Mouse (Mus musculus): ENCODE results near the gene Tbc1d24.

The Tbc1d24 gene

GRCm38 (mm10) chr17:24205284-24205888, at the start of gene Tbc1d24:
Tbc1d24 (minus strand) TSS chr17:24205562.
- DNase-seq (ENCODE audit: extremely low spot score): peak; percentile 94

DNA sequence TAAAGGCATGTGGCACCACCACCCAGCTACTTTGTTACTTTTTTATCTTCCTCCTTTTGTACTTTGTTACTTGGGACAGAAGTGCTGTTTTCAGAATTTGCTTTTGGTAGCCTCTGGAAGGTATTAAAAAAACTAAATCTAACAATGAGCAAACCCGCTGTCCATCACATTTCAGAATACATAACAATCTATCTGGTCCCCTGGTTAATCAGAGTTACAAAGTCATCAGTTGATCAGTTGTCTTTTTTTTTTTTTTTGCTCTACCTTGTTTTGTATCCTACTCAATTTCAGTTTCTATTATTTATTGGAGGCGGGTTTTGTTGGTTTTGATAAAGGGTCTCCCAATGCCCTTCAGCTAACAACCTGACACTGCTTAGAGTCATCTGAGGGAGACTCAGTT, 47.0 kb upstream of the Tbc1d24 start:
- no peak for DNase-seq (ENCODE audit: extremely low spot score)

DNA sequence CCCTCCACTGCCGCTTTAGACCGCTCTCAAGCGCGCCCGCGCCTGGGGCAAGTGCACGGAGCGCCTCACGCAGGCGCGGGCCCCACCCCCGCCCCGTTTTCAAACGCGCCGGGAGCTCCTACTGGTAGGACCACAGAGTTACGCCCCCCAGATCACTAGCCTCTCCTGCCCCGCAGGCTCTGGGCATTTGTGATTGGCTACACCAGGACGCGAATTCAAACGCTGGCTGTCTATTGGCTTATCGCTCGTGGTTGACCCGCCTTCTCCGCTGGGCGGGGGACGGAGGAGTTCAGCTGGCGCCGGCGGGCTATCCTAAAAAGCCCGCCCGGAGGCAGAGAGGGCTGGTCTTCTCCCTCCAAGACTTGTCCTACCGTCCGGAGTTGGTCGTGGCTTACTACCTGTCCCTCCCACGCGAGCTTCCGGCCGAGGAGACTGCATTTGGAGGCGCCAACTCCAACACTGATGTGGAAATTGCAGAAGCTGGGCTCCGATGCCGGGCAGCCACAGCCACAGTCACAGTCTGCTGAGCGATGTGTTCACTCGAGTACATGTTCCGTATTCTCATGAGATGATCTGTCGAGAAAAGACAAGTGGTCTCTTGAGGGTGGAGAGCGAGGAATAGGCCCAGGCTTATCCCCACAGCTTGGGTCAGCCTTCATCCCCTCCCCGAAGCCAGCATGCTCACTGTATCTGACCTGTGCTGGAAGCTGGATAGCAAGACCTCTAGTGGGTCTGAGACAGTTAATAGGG, 46.1 kb upstream of the Tbc1d24 start, which contains the start of gene Ccnf:
Ccnf (minus strand) TSS at position 165 of the 750 bp plus-strand sequence.
- DNase-seq (ENCODE audit: extremely low spot score): peak; percentile 98

DNA sequence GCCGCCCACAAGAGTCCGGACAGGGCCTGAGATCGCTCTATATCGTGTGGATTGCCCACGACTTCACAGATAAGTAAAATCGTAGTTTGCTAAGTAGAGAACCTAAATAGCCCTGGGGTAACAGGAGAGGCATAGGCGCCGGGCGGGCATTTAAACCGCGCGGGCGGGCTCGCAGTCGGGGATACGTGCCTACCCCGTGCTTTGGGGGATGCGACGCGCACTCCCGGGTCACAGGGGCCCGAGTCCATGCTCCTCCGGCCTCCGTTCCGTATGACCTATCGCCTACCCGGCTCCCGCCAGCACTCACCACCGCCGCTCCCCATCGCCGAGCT, 45.6 kb upstream of the Tbc1d24 start:
- DNase-seq (ENCODE audit: extremely low spot score): no peak

GRCm38 (mm10) chr17:24248641-24249040, 43.3 kb upstream of the Tbc1d24 start:
- no peak for DNase-seq (ENCODE audit: extremely low spot score)

GRCm38 (mm10) chr17:24244061-24244460, 38.7 kb upstream of the Tbc1d24 start:
- no peak for DNase-seq (ENCODE audit: extremely low spot score)

DNA sequence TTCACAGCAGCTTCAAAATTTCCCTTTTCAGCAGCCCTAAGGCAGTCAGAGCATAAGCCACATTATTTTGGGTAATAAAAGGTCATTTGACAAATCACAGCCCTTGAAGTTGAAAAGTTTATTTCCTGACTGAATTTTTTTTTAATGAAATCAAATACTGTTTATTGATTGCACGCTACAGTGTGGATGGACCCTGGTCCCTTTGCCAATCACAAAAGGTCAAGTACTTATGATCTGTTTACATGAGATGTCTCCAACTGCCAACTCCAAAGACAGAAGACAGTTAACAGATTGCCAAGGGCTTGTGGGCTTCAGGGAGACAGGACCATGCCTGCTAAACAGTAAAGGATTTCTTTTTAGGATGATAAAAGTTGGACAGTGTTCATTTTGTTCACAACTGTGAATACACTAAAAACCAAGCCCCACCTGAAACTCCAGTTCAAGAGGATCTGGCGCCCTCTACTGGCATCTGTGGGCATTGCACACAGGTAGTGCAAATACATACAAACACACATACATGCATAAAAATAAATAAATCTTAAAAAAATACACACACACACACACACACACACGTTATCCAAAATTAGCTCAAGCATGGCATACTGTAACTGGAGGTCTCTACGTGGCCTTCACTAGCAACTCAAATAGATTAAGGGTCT, 38.1 kb upstream of the Tbc1d24 start:
- DNase-seq (ENCODE audit: extremely low spot score): peak; percentile 27

GRCm38 (mm10) chr17:24236921-24237320, 31.6 kb upstream of the Tbc1d24 start:
- no peak for DNase-seq (ENCODE audit: extremely low spot score)

GRCm38 (mm10) chr17:24236479-24236878, 31.1 kb upstream of the Tbc1d24 start:
- DNase-seq (ENCODE audit: extremely low spot score): no peak

DNA sequence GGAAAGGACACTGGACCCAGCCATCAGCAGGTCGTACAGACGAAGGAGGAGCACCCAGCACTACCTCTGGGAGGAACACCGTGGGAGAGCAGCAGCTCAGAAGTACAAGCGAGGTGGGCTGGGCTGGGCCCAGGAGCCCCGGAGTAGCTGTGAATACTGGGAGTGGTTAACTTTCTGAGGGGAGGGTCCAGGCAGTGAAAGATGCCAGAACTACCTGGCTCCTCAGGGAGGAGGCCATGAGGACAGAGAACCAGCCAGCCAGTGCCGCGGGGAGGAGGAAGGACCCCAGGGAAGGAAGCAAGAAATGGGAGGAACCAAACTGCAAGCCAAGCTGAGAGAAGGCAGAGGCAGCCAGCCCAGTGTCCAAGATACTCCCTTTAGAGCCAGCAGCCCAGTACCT, 22.6 kb upstream of the Tbc1d24 start:
- no peak for DNase-seq (ENCODE audit: extremely low spot score)

- DNase-seq (ENCODE audit: extremely low spot score): no peak
Measured at GRCm38 (mm10) chr17:24226721-24227120, 21.4 kb upstream of the Tbc1d24 start.

DNA sequence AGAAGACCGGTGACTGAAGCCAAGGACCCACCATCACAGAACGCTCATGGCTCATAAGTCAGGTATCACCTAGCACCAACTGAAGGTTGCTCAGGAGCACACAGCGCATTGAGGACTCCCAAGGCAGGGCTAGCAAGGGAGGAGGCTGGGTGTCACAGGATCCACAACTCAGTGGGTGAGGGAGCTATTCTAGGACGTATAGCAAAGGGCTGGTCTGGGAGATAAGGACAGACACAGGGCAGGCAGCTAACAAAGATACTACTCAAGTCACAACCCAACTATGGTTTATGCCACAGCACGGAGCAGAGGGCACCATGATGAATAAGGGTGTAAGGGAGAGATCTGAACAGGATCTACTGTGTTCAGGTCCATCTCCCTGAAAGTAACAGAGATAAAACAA, 20.5 kb upstream of the Tbc1d24 start:
- DNase-seq (ENCODE audit: extremely low spot score): no peak

DNA sequence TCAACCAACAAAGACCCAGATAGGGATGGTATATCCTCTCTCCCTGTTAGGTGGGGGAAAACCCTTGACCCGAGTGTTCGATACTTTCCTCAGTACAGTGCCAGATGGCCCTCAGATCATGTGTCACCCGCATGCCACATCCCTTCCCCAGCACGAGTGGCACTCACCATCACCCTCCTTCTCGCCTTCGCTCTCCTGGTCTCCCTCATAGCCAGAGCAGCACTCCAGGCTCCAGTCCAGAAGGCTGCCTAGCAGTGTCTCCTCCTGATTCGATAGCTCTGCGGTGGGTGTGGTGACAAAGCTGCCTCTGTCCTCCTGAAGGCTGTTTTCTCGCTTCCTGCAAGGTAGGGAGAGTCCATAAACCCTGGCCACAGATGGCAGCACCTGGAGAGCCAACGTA, 19.4 kb upstream of the Tbc1d24 start:
- DNase-seq (ENCODE audit: extremely low spot score): no peak

- no peak for DNase-seq (ENCODE audit: extremely low spot score)
Measured at GRCm38 (mm10) chr17:24223513-24223912, 18.2 kb upstream of the Tbc1d24 start.

GRCm38 (mm10) chr17:24222653-24223052, 17.3 kb upstream of the Tbc1d24 start:
- no peak for DNase-seq (ENCODE audit: extremely low spot score)

DNA sequence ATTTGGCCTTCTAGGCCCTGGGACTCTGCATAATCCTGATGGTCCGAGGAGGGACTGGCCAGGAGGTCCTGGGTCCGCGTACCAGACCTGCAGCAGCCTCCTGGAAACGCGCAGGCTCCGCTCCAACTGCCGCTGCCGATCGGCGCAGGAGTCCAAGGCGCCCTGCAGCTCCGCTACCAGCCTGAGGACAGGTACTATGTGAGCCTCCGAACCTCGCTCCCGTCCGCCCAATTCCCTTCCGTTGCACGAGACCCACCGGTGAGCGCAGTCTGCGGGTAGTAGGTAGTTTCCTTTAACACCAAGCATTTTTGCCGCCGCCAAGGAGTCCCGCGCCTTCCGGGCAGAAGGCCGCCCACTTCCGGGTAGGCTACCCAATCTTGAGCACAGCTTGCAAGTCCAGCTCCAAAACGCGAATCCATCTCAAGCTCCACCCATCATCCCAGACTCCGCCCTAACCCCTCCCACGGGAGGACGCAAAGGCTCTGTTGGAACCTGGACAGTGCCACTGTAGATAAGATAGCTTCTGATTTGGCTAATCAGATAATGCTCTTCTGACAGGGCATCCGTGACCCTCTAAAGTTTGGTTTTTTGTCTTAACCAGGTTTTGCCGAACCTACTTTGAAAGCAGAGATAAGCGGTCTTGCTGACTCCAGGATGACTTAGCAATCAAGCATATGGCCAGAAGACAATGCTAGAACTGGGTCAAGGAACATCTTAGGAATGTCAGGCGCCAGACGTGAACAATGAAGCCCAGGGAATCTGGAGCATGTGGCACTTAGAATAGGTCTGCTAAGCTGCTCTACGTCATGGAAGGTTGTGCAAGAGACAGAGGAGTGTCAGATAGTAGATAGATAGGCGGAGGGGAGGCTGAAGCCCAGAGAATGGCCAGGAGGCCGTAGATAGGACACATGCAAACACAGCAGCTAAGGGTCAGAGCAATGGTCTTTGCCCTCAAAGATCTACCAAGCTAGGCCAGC, 15.4 kb upstream of the Tbc1d24 start, which contains the start of gene Tedc2:
Tedc2 (minus strand) TSS at position 417 of the 977 bp plus-strand sequence.
- peak; percentile 95 for DNase-seq (ENCODE audit: extremely low spot score)

DNA sequence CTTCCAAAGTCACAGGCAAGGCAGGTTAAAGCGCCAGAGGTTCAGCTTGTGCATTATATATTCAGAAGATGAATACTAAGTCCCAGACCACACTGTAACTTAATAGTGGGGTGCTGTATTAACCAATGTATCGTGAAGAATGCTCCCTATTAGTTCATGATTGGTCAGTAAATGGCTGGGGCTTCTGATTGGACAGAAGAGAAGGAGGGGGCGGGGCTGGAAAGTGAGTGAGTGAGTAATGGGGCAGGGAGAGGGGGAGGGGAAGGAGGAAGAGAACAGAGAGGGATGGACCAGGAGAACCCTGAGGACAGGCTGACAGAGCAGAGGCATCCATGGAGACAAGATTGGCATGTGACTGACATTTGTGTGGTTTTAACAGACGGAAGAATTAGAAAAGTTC, 11.5 kb upstream of the Tbc1d24 start:
- peak; percentile 21 for DNase-seq (ENCODE audit: extremely low spot score)

DNA sequence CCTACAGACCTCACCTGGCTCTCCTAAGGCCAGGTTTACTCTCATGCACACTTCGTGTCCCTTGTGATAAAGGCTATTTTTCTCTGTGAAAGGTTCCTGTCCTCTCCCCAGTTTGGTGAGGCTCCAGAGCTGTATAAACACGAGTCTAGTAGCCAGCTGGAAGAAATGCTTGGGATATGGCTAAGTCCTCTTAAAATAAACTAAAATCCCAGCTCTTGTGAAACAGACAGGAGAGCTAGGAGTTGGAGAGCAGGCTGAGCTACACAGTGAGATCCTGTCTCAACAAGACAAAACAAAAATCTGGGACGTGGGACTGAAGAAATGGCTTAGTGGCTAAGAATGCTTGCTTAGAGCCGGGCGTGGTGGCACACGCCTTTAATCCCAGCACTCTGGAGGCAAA, 7.8 kb upstream of the Tbc1d24 start:
- no peak for DNase-seq (ENCODE audit: extremely low spot score)

DNA sequence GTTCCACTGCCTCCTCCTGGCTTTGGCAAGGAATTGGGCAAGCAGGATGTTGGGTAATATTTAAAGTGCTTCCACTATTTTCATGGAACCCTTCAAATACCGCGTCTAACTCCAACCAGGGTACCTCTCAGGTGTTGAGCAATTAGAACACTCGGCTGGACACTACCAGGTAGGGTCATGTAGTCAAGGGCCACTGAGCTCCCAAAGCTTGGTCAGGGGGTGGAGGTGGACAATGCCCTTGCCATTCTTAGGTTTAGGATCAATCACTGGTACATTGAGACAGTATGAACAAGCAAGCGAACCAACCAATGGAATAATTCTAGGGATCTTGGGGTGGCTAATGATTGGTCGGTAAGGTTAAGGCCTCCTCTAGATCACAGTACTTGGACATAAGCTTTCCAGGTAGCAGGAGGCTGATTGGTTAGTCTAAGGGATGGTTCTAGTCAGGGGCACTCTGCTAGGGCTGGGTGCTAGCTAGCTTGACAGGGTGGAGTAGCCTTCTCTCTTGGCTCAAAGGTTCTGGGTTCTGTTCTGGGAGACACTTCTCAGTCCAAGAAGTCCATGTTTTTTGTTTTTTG, 7.2 kb upstream of the Tbc1d24 start:
- no peak for DNase-seq (ENCODE audit: extremely low spot score)

- DNase-seq (ENCODE audit: extremely low spot score): peak; percentile 75
Measured at GRCm38 (mm10) chr17:24211631-24212440, 6.5 kb upstream of the Tbc1d24 start.

DNA sequence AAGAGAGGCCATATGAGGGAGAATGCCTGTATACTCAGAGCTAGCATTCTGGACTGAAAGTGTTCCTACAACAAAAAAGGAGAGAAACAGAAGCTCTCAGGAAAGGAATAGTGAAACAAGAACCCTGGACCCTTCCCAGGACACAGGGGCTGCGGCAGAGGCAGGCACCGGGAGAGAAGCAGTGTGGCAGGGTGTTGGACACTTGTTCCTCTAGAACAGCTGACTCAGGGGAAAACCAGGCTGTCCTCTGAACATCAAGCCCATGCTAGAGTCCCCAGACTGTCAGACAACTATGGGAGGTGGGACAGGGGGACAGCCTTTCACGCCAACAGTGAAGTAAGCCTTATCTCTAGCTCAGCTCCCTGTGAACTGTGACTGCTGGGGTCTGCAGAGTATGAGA, 5.2 kb upstream of the Tbc1d24 start:
- no peak for DNase-seq (ENCODE audit: extremely low spot score)
